Mouse (Mus musculus) bone marrow, adult 2 months (tissue): ENCODE data around the gene Cnnm2.

Experiments used
- CTCF ChIP-seq: fragments of 200-500 bp; IDR thresholded peaks from 2 replicates; pipeline ENCODE4 v1.5.1; 2011; ENCODE audit warnings: low read length, control low read depth; ENCODE audit not compliant: control insufficient read depth, insufficient read depth
- POLR2A ChIP-seq: fragments of 200-500 bp; IDR thresholded peaks from 2 replicates; pipeline ENCODE4 v1.6.1; 2011; ENCODE audit warnings: low read depth, mild to moderate bottlenecking, control low read depth, low read length, borderline replicate concordance; ENCODE audit not compliant: control insufficient read depth

GRCm38 (mm10) chr19:46889666-46890065 is 128.3 kb downstream of the Cnnm2 start:
- TF ChIP-seq POLR2A (no peak), CTCF (no peak)
